Mouse (Mus musculus) spleen, adult 2 months (tissue): ENCODE data around the gene Casp14. TPM values are rescaled to one million over a fixed set of nuclear protein-coding genes. Genes with fewer than 3 reads are reported as not detected.
"Not testable (repeated sequence)": the region's sequence is repeated elsewhere in the genome, so short reads cannot be mapped to it uniquely, and the experiment has no call there.

Experiments
- DNase-seq, 2 experiments: peaks; one replicate each; pipeline versions ENCODE4 v3.0.0 to v3.0.0-alpha.2; 2012 to 2021; ENCODE audit warnings: low spot score in 2 of 2, low read depth in 1 of 2
- H3K27ac ChIP-seq: fragments of 200-500 bp; 2 replicates; pipeline ENCODE4 v1.5.1; 2012; ENCODE audit warnings: low read length, inconsistent platforms; ENCODE audit not compliant: insufficient read depth
- H3K27me3 ChIP-seq: fragments of 200-500 bp; 2 replicates; pipeline ENCODE4 v1.6.1; 2012; ENCODE audit warnings: mild to moderate bottlenecking, moderate library complexity, low read length, inconsistent platforms; ENCODE audit not compliant: control insufficient read depth, insufficient read depth
- H3K36me3 ChIP-seq: fragments of 200-500 bp; 2 replicates; pipeline ENCODE4 v1.6.1; 2012; ENCODE audit warnings: mild to moderate bottlenecking, low read length, inconsistent platforms; ENCODE audit not compliant: control insufficient read depth, insufficient read depth
- H3K4me1 ChIP-seq: fragments of 200-500 bp; 2 replicates; pipeline ENCODE4 v1.6.1; 2011; ENCODE audit warnings: inconsistent platforms; ENCODE audit not compliant: control insufficient read depth, insufficient read depth, insufficient read length
- H3K4me3 ChIP-seq: fragments of 200-500 bp; 2 replicates; pipeline ENCODE4 v1.5.1; 2011; ENCODE audit warnings: mild to moderate bottlenecking, inconsistent platforms; ENCODE audit not compliant: insufficient read depth, insufficient read length; ENCODE audit errors: extremely low read depth
- CTCF ChIP-seq: fragments of 200-500 bp; IDR thresholded peaks from 2 replicates; pipeline ENCODE4 v1.5.1; 2011; ENCODE audit warnings: mild to moderate bottlenecking, inconsistent platforms; ENCODE audit not compliant: insufficient read depth, insufficient read length, insufficient replicate concordance; ENCODE audit errors: extremely low read depth
- POLR2A ChIP-seq: fragments of 200-500 bp; IDR thresholded peaks from 2 replicates; pipeline ENCODE4 v1.6.1; 2011; ENCODE audit warnings: low read depth, low read length, inconsistent platforms
- WGBS: fragments of 180-500 bp; shearing (Covaris S2); methylation state at CpG from one replicate; pipeline ENCODE4 v1.1.7; 2018; 5-methylcytosine and 5-hydroxymethylcytosine counted together
- polyA plus RNA-seq: library from polyadenylated mRNA; depleted of rRNA; stranded (reverse); fragments of >200 nt; gene quantifications from 2 replicates; pipeline ENCODE4 v1.2.3, GENCODE M21; 2012; rRNA removed

Gene Casp14
- polyA plus RNA-seq, 1 experiment = not detected

GRCm38 (mm10) chr10:78686995-78687577 is 31.0 kb downstream of the Casp14 start:
- Histone ChIP-seq H3K36me3 (no peaks in the 10 kb centered on the region), H3K27ac (no peak overlapping the region), H3K4me3 (no peak overlapping the region), H3K27me3 (no peaks in the 10 kb centered on the region), H3K4me1 (no peaks in the 10 kb centered on the region)
- WGBS = 65% methylated on average over 4 of the region's 4 CpGs
- DNase-seq = no peak
- TF ChIP-seq POLR2A (no peak), CTCF (no peak)

DNA sequence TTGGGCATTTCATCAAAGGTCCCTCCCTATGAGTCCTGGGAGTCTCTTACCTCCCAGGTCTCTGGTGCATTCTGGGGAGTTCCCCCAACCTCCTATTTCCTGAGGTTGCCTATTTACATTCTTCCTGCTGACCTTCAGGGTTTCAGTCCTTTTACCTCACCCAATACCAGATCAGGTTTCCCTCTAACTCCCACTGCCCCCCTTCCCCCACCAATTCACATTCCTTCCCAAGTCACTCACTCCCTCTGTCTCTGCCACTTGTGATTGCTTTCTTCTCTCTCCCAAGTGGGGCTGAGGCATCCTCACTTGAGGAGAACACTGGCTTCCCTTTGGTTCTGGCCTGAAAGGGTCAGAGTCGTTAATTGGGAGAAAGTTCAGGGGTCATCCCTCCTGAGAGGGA is 48.0 kb downstream of the Casp14 start:
- H3K36me3 ChIP-seq, H3K4me3 ChIP-seq, H3K27ac ChIP-seq, H3K27me3 ChIP-seq, H3K4me1 ChIP-seq, DNase-seq: not testable (repeated sequence)
- 29% methylated on average over 1 of the region's 1 CpGs for WGBS

DNA sequence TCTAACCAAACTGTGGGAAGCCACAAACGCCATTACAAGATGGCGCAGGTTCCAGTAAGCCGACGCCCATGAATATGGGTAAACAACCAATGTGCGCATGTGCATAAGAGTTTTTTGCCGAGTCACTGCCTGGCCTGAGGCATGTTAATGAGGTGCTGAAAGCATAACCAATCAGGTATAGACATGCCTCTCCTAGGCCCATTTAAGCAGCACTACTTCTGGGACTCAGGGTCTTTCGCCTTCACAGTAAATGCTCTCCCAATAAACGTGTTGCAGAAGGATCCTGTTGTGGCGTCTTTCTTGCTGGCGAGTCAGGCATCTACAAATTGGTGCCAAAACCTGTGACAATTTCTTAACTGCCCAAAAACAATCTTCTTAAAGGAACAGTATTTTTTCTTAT is 51.4 kb downstream of the Casp14 start:
- not testable (repeated sequence) for DNase-seq, H3K27me3 ChIP-seq, H3K4me1 ChIP-seq, H3K27ac ChIP-seq, H3K36me3 ChIP-seq, H3K4me3 ChIP-seq
- 90% methylated on average over 10 of the region's 10 CpGs for WGBS

- 94% methylated on average over 1 of the region's 1 CpGs for WGBS
These were observed 53.5 kb downstream of the Casp14 start for GRCm38 (mm10) chr10:78664546-78664945.

More at GRCm38 (mm10) chr10:78664546-78664945, 53.5 kb downstream of the Casp14 start:
- Histone ChIP-seq H3K36me3 (no peaks in the 10 kb centered on the region), H3K4me1 (no peaks in the 10 kb centered on the region), H3K27ac (no peak overlapping the region), H3K27me3 (no peaks in the 10 kb centered on the region), H3K4me3 (no peak overlapping the region)
- no peak for DNase-seq
- TF ChIP-seq CTCF (no peak), POLR2A (no peak)

Other genes with a start within 250 kb of the Casp14 start
- gene Olfr1358, start 200.9 kb downstream of the Casp14 start, polyA plus RNA-seq = not detected in 2 replicates
- 33.5 and 36.8 TPM in 2 replicates for gene Ilvbl, start 143.9 kb downstream of the Casp14 start, polyA plus RNA-seq
- gene Syde1, start 126.3 kb downstream of the Casp14 start, polyA plus RNA-seq = 9.3 and 12.7 TPM in 2 replicates
- not detected in 2 replicates for gene Olfr1357, start 100.2 kb downstream of the Casp14 start, polyA plus RNA-seq
- gene Ccdc105, start 34.8 kb upstream of the Casp14 start, polyA plus RNA-seq = not detected in 2 replicates
- gene Slc1a6, start 62.2 kb upstream of the Casp14 start, polyA plus RNA-seq = 0.05 and 0.16 TPM in 2 replicates
- not detected in 2 replicates for gene Olfr1356, start 133.9 kb upstream of the Casp14 start, polyA plus RNA-seq
- not detected in 2 replicates for gene Olfr1355, start 157.2 kb upstream of the Casp14 start, polyA plus RNA-seq
- not detected in 2 replicates for gene Olfr1354, start 194.9 kb upstream of the Casp14 start, polyA plus RNA-seq
- not detected in 2 replicates for gene Olfr8, start 232.3 kb upstream of the Casp14 start, polyA plus RNA-seq
- not detected in 2 replicates for gene Olfr1353, start 245.0 kb upstream of the Casp14 start, polyA plus RNA-seq